In genomic region chr15:92447708-92448147, GRCm38 (mm10) we compare ENCODE assay signal across 9 mouse cellular contexts. TPM values are rescaled to one million over a fixed set of nuclear protein-coding genes. Genes with fewer than 3 reads are reported as not detected.
DNase-seq lines count a peak whose midpoint lies in the region; ATAC-seq and TF ChIP-seq lines count a peak whose summit lies in the region.
"Had no signal": no experiment of that assay in that cellular context is flagged by ENCODE, and none has a peak within 500 bp of the region (broad histone marks: within the 10 kb centered on the region; RNA-seq: fewer than 3 reads in every experiment).

No protein-coding gene starts in this region.

- no peak for TF ChIP-seq POLR2A in olfactory bulb, adult 2 months (IDR thresholded peaks at IDR 0.05; ENCODE audit: insufficient read depth, low read depth, low read length)

- WGBS in embryonic facial prominence, embryonic 13.5 days = 43% methylated on average over 8 of the region's 8 CpGs
- WGBS in olfactory bulb, adult 2 months = 28% methylated on average over 8 of the region's 8 CpGs
- 39% methylated on average over 8 of the region's 8 CpGs for WGBS in kidney, embryonic 14.5 days

- peak; percentile 3 for DNase-seq in gastrocnemius, postnatal 10 days
- DNase-seq in gastrocnemius, postnatal 14 days = no peak
- DNase-seq in Muller cell, postnatal 12 days (ENCODE audit: inconsistent ontology term) = peak; percentile 14
- DNase-seq in layer of hippocampus, postnatal 10 days (ENCODE audit: low spot score in 2 of 2) = peak; percentile 58 to 74

- H3K4me1 ChIP-seq in embryonic facial prominence, embryonic 13.5 days = 0 out of 2 replicates have a peak, but pooled peaks cover 5% of the 10 kb centered on the region
- H3K4me1 ChIP-seq in olfactory bulb, adult 2 months (ENCODE audit: control insufficient read depth, insufficient read depth, low read length) = no peaks in the 10 kb centered on the region
- H3K4me1 ChIP-seq in kidney, embryonic 14.5 days (ENCODE audit: control insufficient read depth, insufficient read depth, low read length) = no peaks in the 10 kb centered on the region

- no peaks in the 10 kb centered on the region for H3K9me3 ChIP-seq in embryonic facial prominence, embryonic 13.5 days
- no peaks in the 10 kb centered on the region for H3K9me3 ChIP-seq in kidney, embryonic 14.5 days (ENCODE audit: control insufficient read depth, low read length)

- peak; percentile 69 for TF ChIP-seq CTCF in olfactory bulb, adult 2 months (IDR thresholded peaks at IDR 0.05; ENCODE audit: insufficient read depth, low read depth, low read length)

- H3K27ac ChIP-seq in embryonic facial prominence, embryonic 13.5 days = no peak overlapping the region
- no peak overlapping the region for H3K27ac ChIP-seq in olfactory bulb, adult 2 months (ENCODE audit: insufficient read depth, low read depth, low read length)
- H3K27ac ChIP-seq in kidney, embryonic 14.5 days (ENCODE audit: low read depth, low read length) = no peak overlapping the region

- no peak overlapping the region for H3K4me3 ChIP-seq in embryonic facial prominence, embryonic 13.5 days
- H3K4me3 ChIP-seq in olfactory bulb, adult 2 months (ENCODE audit: insufficient read depth, low read depth, low read length) = no peak overlapping the region
- no peak overlapping the region for H3K4me3 ChIP-seq in kidney, embryonic 14.5 days (ENCODE audit: low read length)
- H3K4me3 ChIP-seq: erythroblast, embryonic 14.5 days had no signal

- intact Hi-C loops in gastrocnemius, postnatal 14 days (cut with DNase I; ENCODE audit: low total_unique reads) = loop anchor here (5.0 kb wide), 1 partner anchor 770 kb away; no protein-coding TSS in a partner anchor

- no peaks in the 10 kb centered on the region for H3K27me3 ChIP-seq in embryonic facial prominence, embryonic 13.5 days
- H3K27me3 ChIP-seq in kidney, embryonic 14.5 days (ENCODE audit: control insufficient read depth, insufficient read depth, low read length) = no peaks in the 10 kb centered on the region

- H3K36me3 ChIP-seq in embryonic facial prominence, embryonic 13.5 days = no peaks in the 10 kb centered on the region
- H3K36me3 ChIP-seq in kidney, embryonic 14.5 days (ENCODE audit: control insufficient read depth, insufficient read depth, low read length) = no peaks in the 10 kb centered on the region

- ATAC-seq in embryonic facial prominence, embryonic 13.5 days (ENCODE audit: insufficient number of reproducible peaks, insufficient read depth, low FRiP score, low TSS enrichment, low read depth) = no peak; the same call in 1 of the 2 replicates
- no peak for ATAC-seq in megakaryocyte-erythroid progenitor cell, adult 5-6 weeks (replicated peaks; ENCODE audit: low FRiP score, low TSS enrichment, poor library complexity, severe bottlenecking)
- no peak for ATAC-seq in kidney, embryonic 14.5 days (ENCODE audit: low FRiP score, low TSS enrichment)

- H3K9ac ChIP-seq in embryonic facial prominence, embryonic 13.5 days = no peak overlapping the region
- H3K9ac ChIP-seq in kidney, embryonic 14.5 days (ENCODE audit: low read depth, low read length) = no peak overlapping the region

- 0 out of 2 replicates have a peak overlapping the region, but pooled peaks have one; percentile 20 for H3K4me2 ChIP-seq in embryonic facial prominence, embryonic 13.5 days
- no peak overlapping the region for H3K4me2 ChIP-seq in kidney, embryonic 14.5 days (replicated peaks; ENCODE audit: low read depth, low read length)

RNA-seq across cellular contexts. Expression of gene Pdzrn4, which starts 51.0 kb away (rescaled TPM):
- 1 to 10 TPM; 1.2 to 2.0 TPM for total RNA-seq in gastrocnemius, postnatal 10 days (2021)
- total RNA-seq in gastrocnemius, postnatal 14 days (2021) = 1 to 10 TPM in 1 of 2 experiments, under 1 TPM in 1; 0.33 to 1.2 TPM
- 3.3 and 4.8 TPM in 2 replicates for polyA plus RNA-seq in embryonic facial prominence, embryonic 13.5 days (2015; fragmentation: Nextera tagmentation; extraction: Ambion mirVana)
- 1 to 10 TPM; 7.8 to 9.5 TPM for total RNA-seq in layer of hippocampus, postnatal 10 days (2021)
- polyA plus RNA-seq in olfactory bulb, adult 2 months (2012; ENCODE audit: insufficient read depth, insufficient read length, low replicate concordance, missing spikeins) = not detected in 2 replicates
- total RNA-seq in megakaryocyte-erythroid progenitor cell, adult 5-6 weeks (2014; fragmentation: Nextera tagmentation) = not detected in 2 replicates
- not detected in 2 replicates for total RNA-seq in megakaryocyte-erythroid progenitor cell, adult 5-6 weeks (2017)
- polyA plus RNA-seq in kidney, embryonic 14.5 days (2014; fragmentation: Nextera tagmentation; extraction: Ambion mirVana) = 1.7 and 1.9 TPM in 2 replicates
